Mouse (Mus musculus) limb, embryonic 13.5 days (tissue): ENCODE data around the gene Lmod2. TPM values are rescaled to one million over a fixed set of nuclear protein-coding genes. Genes with fewer than 3 reads are reported as not detected.

Experiments used
- ATAC-seq: fragments of 200-750 bp; cut with Nextera tagmentation; 2 replicates; pipeline ENCODE4 v1.8.0; 2017; ENCODE audit warnings: low read depth, moderate number of reproducible peaks, moderate TSS enrichment; ENCODE audit not compliant: low FRiP score
- H3K27ac ChIP-seq: fragments of 300-500 bp; sonication (generic); 2 replicates; pipeline ENCODE4 v1.5.1; 2015; ENCODE audit warnings: inconsistent platforms, mild to moderate bottlenecking, moderate library complexity
- H3K27me3 ChIP-seq: fragments of 300-500 bp; sonication (generic); 2 replicates; pipeline ENCODE4 v1.6.1; 2015; ENCODE audit warnings: mild to moderate bottlenecking, inconsistent platforms
- H3K36me3 ChIP-seq: fragments of 300-500 bp; sonication (generic); 2 replicates; pipeline ENCODE4 v1.6.1; 2015; ENCODE audit warnings: inconsistent platforms, mild to moderate bottlenecking, moderate library complexity
- H3K4me1 ChIP-seq: fragments of 300-500 bp; sonication (generic); 2 replicates; pipeline ENCODE4 v1.6.1; 2015; ENCODE audit warnings: inconsistent platforms
- H3K4me2 ChIP-seq: fragments of 300-500 bp; sonication (generic); replicated peaks from 2 replicates; pipeline ENCODE4 v1.6.1; 2015; ENCODE audit warnings: inconsistent platforms, mild to moderate bottlenecking, moderate library complexity
- H3K4me3 ChIP-seq: fragments of 300-500 bp; sonication (generic); 2 replicates; pipeline ENCODE4 v1.5.1; 2015; ENCODE audit warnings: moderate library complexity, mild to moderate bottlenecking, inconsistent platforms
- H3K9ac ChIP-seq: fragments of 300-500 bp; sonication (generic); 2 replicates; pipeline ENCODE4 v1.6.1; 2015; ENCODE audit warnings: mild to moderate bottlenecking, inconsistent platforms
- H3K9me3 ChIP-seq: fragments of 300-500 bp; sonication (generic); 2 replicates; pipeline ENCODE4 v1.6.1; 2016; ENCODE audit warnings: inconsistent platforms
- WGBS: fragments of 180-500 bp; shearing (Covaris S2); methylation state at CpG from one replicate; pipeline ENCODE4 v1.1.7; 2015; 5-methylcytosine and 5-hydroxymethylcytosine counted together
- polyA plus RNA-seq: library from polyadenylated mRNA; unstranded; fragments of >200 nt; fragmentation: Nextera tagmentation; extraction: Ambion mirVana; gene quantifications from 2 replicates; pipeline ENCODE4 v1.2.1, GENCODE M21; 2015

Gene Lmod2
- polyA plus RNA-seq, 1 experiment from 2014 or later: 1.0 TPM

DNA sequence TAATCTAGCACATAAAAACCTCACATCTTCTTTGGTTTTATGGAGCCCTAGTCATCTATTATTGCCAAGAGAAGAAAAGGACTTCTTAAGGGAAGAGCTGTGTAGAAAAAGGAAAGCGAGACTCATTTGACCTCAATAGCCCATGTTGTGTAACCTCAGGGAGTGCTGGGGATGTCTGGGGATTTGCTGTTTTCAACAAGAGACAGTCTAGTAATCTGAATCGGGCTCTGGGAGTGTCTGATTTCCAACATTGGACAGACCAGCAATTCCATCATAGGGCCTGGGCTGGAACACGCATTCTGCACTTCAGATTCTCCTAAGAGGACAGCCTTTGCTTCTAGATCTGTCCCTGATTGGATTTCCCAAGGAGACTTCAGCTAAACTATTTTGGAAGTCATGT, 14.1 kb upstream of the Lmod2 start:
- Histone ChIP-seq H3K36me3 (no peaks in the 10 kb centered on the region), H3K27me3 (no peaks in the 10 kb centered on the region), H3K9ac (no peak overlapping the region), H3K4me3 (no peak overlapping the region), H3K9me3 (no peaks in the 10 kb centered on the region), H3K27ac (no peak overlapping the region), H3K4me1 (no peaks in the 10 kb centered on the region), H3K4me2 (no peak overlapping the region)
- no peak for ATAC-seq
- WGBS: 79% methylated on average over 3 of the region's 3 CpGs

DNA sequence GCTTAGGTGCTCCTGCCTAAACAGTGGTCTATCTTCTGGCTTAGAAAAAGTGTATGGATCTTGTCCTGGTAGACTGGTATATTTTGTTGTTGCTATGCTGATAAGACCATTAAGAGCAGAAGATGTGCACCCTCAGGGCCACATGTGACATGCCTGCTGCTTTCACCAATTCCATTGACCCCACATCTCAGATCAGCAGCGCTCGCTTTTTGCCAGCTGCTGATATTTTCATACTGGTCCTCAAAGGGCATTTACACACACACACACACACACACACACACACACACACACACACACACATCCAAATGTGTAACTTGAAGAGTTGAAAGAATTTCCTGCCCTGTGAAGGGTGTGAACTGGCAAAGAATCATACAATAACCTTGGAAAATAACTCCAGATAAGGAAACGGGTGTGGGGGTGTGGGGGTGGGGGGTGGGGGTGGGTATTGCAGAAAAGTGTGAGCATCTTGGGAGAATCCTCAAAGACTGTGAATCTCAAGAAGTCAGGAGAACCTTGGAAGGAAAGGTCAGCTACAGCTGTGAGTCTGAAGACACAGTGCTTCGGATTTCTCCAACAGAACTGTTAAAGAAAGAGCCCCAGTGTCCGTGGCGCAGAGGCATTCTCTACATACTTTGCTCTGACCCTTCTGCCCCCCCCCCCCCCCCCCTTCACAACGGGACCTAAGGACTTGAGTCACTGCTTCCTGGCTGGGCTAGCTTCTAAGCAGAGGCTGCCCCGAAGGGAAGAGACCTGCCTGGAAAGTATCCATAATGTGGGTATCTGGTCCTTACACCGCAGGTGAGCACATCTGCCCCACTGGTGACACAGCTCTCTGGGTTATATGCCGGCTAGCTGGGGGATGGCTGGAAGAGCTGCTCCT, 11.9 kb upstream of the Lmod2 start:
- ATAC-seq: no peak
- Histone ChIP-seq H3K4me1 (no peaks in the 10 kb centered on the region), H3K36me3 (no peaks in the 10 kb centered on the region), H3K27me3 (no peaks in the 10 kb centered on the region), H3K4me3 (no peak overlapping the region), H3K27ac (no peak overlapping the region), H3K9ac (no peak overlapping the region), H3K9me3 (no peaks in the 10 kb centered on the region), H3K4me2 (no peak overlapping the region)
- WGBS: 56% methylated on average over 8 of the region's 10 CpGs

GRCm38 (mm10) chr6:24586885-24587284, 10.7 kb upstream of the Lmod2 start:
- Histone ChIP-seq H3K9ac (no peak overlapping the region), H3K9me3 (no peaks in the 10 kb centered on the region), H3K4me2 (no peak overlapping the region), H3K4me3 (no peak overlapping the region), H3K4me1 (no peaks in the 10 kb centered on the region), H3K27ac (no peak overlapping the region), H3K27me3 (no peaks in the 10 kb centered on the region), H3K36me3 (no peaks in the 10 kb centered on the region)
- ATAC-seq: no peak
- 48% methylated on average over 3 of the region's 3 CpGs for WGBS

DNA sequence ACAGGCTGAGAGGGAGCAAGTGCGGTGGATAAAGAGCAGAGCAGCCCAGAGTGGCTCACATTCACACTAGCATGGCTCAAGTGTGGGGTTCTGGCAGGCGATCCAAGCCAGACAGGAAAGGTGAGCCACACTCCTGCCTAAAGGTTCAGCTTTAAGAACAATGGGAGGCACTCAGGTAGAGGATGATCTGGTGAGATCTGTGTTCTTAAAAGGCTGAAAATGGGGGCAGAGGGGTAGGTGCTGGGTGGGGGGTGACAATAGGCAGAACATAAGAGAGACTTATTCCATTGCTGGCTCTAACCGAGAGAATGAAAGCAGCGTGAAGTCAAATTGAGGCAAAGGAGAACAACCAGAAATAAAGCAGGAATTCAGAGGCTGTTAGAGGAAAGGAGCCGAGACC, 7.3 kb upstream of the Lmod2 start:
- Histone ChIP-seq H3K4me2 (no peak overlapping the region), H3K9ac (no peak overlapping the region), H3K4me3 (no peak overlapping the region), H3K9me3 (no peaks in the 10 kb centered on the region), H3K27me3 (no peaks in the 10 kb centered on the region), H3K36me3 (no peaks in the 10 kb centered on the region), H3K4me1 (no peaks in the 10 kb centered on the region), H3K27ac (no peak overlapping the region)
- no peak for ATAC-seq
- 81% methylated on average over 5 of the region's 5 CpGs for WGBS

DNA sequence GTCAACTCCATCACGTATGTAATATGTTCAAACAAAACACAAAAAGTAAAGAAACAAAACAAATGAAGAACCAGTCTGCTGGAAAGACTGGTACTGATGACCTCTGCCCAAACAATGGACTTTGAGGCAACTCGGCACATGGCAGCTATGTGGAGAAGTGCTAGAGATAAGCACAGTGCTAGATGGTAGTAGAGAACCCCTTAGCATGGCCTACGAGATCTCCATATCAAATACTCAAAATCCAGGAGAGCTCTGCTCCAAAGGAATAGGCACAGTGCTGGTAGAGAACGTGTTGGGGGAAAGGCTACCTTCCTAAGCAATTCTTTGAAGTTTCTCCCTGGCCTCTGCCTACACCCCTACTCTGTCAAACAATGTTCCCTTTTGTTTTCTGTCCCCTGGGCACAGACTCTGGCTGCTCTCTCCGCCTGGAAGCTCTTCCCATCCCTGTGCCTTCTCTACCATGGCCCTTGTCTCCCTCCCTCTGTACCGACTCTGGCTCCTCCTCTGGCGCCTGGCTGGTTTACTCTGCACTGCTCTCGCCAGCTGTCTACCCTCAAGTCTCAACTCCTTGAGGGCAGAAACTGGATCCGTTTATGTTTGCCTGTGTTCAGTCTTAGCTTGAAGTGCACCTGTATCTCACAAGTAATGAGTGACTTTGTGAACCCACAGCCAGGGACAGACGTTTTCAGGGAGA, 5.9 kb upstream of the Lmod2 start:
- ATAC-seq: no peak
- Histone ChIP-seq H3K4me1 (no peaks in the 10 kb centered on the region), H3K36me3 (no peaks in the 10 kb centered on the region), H3K9me3 (no peaks in the 10 kb centered on the region), H3K4me2 (no peak overlapping the region), H3K4me3 (no peak overlapping the region), H3K27me3 (no peaks in the 10 kb centered on the region), H3K27ac (no peak overlapping the region), H3K9ac (no peak overlapping the region)
- 47% methylated on average over 10 of the region's 10 CpGs for whole genome bisulfite sequencing

- Histone ChIP-seq H3K4me2 (no peak overlapping the region), H3K36me3 (no peaks in the 10 kb centered on the region), H3K27ac (no peak overlapping the region), H3K9ac (no peak overlapping the region), H3K27me3 (no peaks in the 10 kb centered on the region), H3K9me3 (no peaks in the 10 kb centered on the region), H3K4me3 (no peak overlapping the region), H3K4me1 (no peaks in the 10 kb centered on the region)
- ATAC-seq: no peak
- WGBS: 93% methylated on average over 6 of the region's 6 CpGs
Measured at GRCm38 (mm10) chr6:24599179-24599578, 1.6 kb downstream of the Lmod2 start.

DNA sequence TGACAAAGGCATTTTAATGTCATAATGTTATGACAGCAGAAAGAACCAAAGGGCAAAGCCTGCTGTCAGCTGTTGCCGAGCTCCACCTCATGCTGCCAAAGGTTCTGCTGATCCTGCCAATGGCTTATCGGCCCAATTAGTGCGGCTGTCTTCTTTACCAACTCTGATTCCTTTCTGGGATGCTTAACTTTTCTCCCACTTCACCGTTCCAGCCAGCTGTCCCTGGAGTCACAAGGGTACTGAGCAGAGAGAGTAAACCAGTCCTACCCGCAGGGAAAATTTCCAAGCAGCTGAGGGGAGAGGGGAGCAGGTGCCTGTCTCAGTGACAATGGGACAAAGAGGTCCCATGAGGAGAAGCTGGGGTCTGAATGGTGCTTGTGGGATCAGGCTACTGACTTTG, 2.1 kb downstream of the Lmod2 start:
- WGBS: 80% methylated on average over 5 of the region's 5 CpGs
- Histone ChIP-seq H3K27ac (no peak overlapping the region), H3K9me3 (no peaks in the 10 kb centered on the region), H3K27me3 (no peaks in the 10 kb centered on the region), H3K4me1 (no peaks in the 10 kb centered on the region), H3K4me3 (no peak overlapping the region), H3K9ac (no peak overlapping the region), H3K36me3 (no peaks in the 10 kb centered on the region), H3K4me2 (no peak overlapping the region)
- ATAC-seq: no peak

GRCm38 (mm10) chr6:24600134-24600533, 2.6 kb downstream of the Lmod2 start:
- no peak for ATAC-seq

DNA sequence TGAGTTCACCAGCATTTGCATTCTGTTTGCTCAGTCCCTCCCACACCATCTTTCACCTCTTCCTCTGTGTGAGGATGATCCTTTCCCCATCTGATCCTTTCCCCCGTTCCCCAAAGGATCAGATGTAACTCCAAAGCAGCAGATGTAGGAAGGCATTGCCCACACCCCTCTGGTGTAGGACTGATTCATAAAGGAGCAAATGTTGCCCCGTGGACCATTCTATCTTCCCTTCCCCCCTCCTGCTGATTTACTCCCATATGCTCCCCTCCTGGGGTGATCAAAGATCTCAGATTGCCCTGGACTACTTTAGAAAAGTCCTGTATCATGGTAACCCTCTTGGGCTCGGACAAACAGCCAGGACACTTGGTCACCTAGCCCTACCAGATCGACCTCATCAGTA, 3.2 kb downstream of the Lmod2 start:
- WGBS: 62% methylated on average over 4 of the region's 4 CpGs
- Histone ChIP-seq H3K27me3 (no peaks in the 10 kb centered on the region), H3K9me3 (no peaks in the 10 kb centered on the region), H3K9ac (no peak overlapping the region), H3K36me3 (no peaks in the 10 kb centered on the region), H3K27ac (no peak overlapping the region), H3K4me2 (no peak overlapping the region), H3K4me1 (no peaks in the 10 kb centered on the region), H3K4me3 (no peak overlapping the region)
- no peak for ATAC-seq

More at GRCm38 (mm10) chr6:24600134-24600533, 2.6 kb downstream of the Lmod2 start:
- no peak overlapping the region for H3K27ac ChIP-seq
- no peak overlapping the region for H3K9ac ChIP-seq
- H3K9me3 ChIP-seq: no peaks in the 10 kb centered on the region
- no peaks in the 10 kb centered on the region for H3K36me3 ChIP-seq
- H3K4me2 ChIP-seq: no peak overlapping the region
- no peaks in the 10 kb centered on the region for H3K27me3 ChIP-seq
- no peaks in the 10 kb centered on the region for H3K4me1 ChIP-seq
- no peak overlapping the region for H3K4me3 ChIP-seq
- 82% methylated on average over 6 of the region's 6 CpGs for WGBS

DNA sequence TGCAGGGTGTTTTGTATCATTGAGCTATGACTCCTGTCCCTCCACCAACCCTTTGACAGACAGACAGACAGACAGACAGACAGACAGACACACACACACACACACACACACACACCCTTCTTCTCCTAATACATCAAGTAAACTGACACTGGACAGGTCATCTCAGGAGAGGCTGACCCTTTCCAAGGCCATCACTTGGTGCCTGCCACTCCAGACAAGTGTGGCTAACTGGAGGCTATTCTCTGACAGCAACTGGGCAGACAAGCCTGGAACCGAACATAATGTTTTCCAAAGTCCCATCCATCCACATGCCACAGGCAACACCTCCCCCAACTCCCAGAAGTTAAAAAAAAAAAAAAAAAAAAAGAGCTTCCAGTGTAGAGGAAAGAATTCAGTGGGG, 4.1 kb downstream of the Lmod2 start:
- WGBS: 36% methylated on average over 1 of the region's 1 CpGs
- H3K4me1 ChIP-seq: no peaks in the 10 kb centered on the region
- H3K36me3 ChIP-seq: no peaks in the 10 kb centered on the region
- no peaks in the 10 kb centered on the region for H3K9me3 ChIP-seq
- no peak overlapping the region for H3K4me2 ChIP-seq
- H3K4me3 ChIP-seq: no peak overlapping the region
- ATAC-seq: no peak
- no peaks in the 10 kb centered on the region for H3K27me3 ChIP-seq
- H3K9ac ChIP-seq: no peak overlapping the region
- H3K27ac ChIP-seq: no peak overlapping the region

GRCm38 (mm10) chr6:24602351-24602750, 4.8 kb downstream of the Lmod2 start:
- H3K4me2 ChIP-seq: no peak overlapping the region
- H3K4me1 ChIP-seq: no peaks in the 10 kb centered on the region
- no peaks in the 10 kb centered on the region for H3K27me3 ChIP-seq
- no peak for ATAC-seq
- H3K27ac ChIP-seq: no peak overlapping the region
- no peaks in the 10 kb centered on the region for H3K36me3 ChIP-seq
- no peaks in the 10 kb centered on the region for H3K9me3 ChIP-seq
- no peak overlapping the region for H3K9ac ChIP-seq
- WGBS: 62% methylated on average over 3 of the region's 3 CpGs
- no peak overlapping the region for H3K4me3 ChIP-seq

DNA sequence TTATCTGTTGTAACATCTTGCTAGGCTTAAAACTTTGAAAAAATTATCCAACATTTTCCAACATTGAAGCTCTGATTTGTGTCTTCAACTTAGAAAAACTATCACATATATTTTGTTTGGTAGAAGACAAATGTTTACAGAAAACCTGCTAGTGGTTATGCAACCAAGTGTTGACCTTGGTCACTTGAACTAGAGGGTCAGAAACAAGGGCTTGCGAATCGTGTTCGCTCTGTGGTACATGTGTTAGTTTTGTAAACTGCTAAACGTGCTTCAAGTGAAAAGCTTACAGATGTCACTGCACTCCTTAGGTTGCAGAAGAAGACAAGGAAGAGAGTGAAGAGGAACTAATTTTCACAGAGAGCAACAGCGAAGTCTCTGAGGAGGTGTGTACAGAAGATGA, 5.4 kb downstream of the Lmod2 start:
- 88% methylated on average over 5 of the region's 5 CpGs for WGBS
- H3K36me3 ChIP-seq: no peaks in the 10 kb centered on the region
- no peak overlapping the region for H3K4me2 ChIP-seq
- H3K27me3 ChIP-seq: no peaks in the 10 kb centered on the region
- no peaks in the 10 kb centered on the region for H3K4me1 ChIP-seq
- no peak overlapping the region for H3K27ac ChIP-seq
- H3K9ac ChIP-seq: no peak overlapping the region
- no peaks in the 10 kb centered on the region for H3K9me3 ChIP-seq
- no peak for ATAC-seq
- H3K4me3 ChIP-seq: no peak overlapping the region
